Comparison of ENCODE assay signal across 8 mouse cellular contexts in the genomic region with DNA sequence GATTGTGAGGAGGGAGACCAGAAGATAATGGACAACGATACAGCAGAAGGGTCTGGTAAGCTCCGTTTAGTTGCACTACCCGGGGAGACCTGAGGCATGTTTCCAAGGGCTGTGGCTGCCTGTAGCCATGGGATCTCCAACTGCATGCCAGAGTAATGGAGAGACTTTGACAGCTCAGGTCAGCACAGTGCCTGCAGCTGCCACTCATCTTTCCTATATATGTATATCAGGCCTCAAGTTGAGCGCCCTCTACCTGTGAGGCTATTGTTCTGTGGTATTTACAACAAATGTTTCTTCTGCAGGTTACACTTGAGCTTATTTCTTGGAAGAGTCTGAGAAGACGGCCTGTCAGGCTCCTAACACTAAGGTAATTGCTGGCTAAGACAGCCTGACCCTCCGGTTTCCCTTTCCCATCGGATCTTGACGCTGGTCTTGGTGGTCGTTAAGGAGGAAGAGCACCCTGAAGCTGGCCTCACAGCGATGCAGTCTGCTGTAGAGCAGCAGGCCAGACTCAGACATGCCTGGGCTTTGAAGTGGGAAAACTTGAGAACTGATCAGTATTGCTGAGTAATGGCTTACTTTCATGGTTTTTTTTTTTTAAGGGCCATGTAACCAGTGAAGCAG. TPM values are rescaled to one million over a fixed set of nuclear protein-coding genes. Genes with fewer than 3 reads are reported as not detected.
DNase-seq lines count a peak whose midpoint lies in the region; ATAC-seq and TF ChIP-seq lines count a peak whose summit lies in the region.

No protein-coding gene starts in this region.

- no peak for ATAC-seq in forebrain, embryonic 15.5 days (replicated peaks)
- ATAC-seq in inflammation-experienced regulatory T-cells, adult 6 months = peak; percentile 57
- ATAC-seq in limb, embryonic 15.5 days (ENCODE audit: insufficient number of reproducible peaks, low FRiP score, low TSS enrichment, low read depth) = no peak
- no peak for ATAC-seq in midbrain, embryonic 15.5 days (replicated peaks)
- ATAC-seq in stomach, postnatal 0 days (ENCODE audit: low FRiP score, low TSS enrichment) = peak; percentile 46; the same call in 1 of the 2 replicates

- peak overlapping the region; percentile 85 for H3K4me3 ChIP-seq in forebrain, embryonic 15.5 days
- peak overlapping the region; percentile 73 for H3K4me3 ChIP-seq in limb, embryonic 15.5 days
- H3K4me3 ChIP-seq in midbrain, embryonic 15.5 days = peak overlapping the region; percentile 66
- H3K4me3 ChIP-seq in stomach, postnatal 0 days (ENCODE audit: low read depth, low read length) = peak overlapping the region; percentile 78

- WGBS in forebrain, embryonic 15.5 days = 27% methylated on average over 10 of the region's 10 CpGs
- 19% methylated on average over 10 of the region's 10 CpGs for WGBS in limb, embryonic 15.5 days
- WGBS in midbrain, embryonic 15.5 days = 33% methylated on average over 10 of the region's 10 CpGs
- WGBS in stomach, postnatal 0 days = 23% methylated on average over 10 of the region's 10 CpGs

- peaks cover 10% of the 10 kb centered on the region for H3K4me1 ChIP-seq in forebrain, embryonic 15.5 days
- H3K4me1 ChIP-seq in limb, embryonic 15.5 days = peaks cover 8% of the 10 kb centered on the region
- peaks cover 12% of the 10 kb centered on the region for H3K4me1 ChIP-seq in midbrain, embryonic 15.5 days
- no peaks in the 10 kb centered on the region for H3K4me1 ChIP-seq in stomach, postnatal 0 days (replicated peaks; ENCODE audit: control insufficient read depth, insufficient read depth)

- peak overlapping the region; percentile 74 for H3K4me2 ChIP-seq in forebrain, embryonic 15.5 days (replicated peaks)
- H3K4me2 ChIP-seq in limb, embryonic 15.5 days = peak overlapping the region; percentile 72
- H3K4me2 ChIP-seq in midbrain, embryonic 15.5 days = peak overlapping the region; percentile 70
- H3K4me2 ChIP-seq in stomach, postnatal 0 days (replicated peaks; ENCODE audit: low read depth) = peak overlapping the region; percentile 77

- no peaks in the 10 kb centered on the region for H3K9me3 ChIP-seq in forebrain, embryonic 15.5 days
- no peaks in the 10 kb centered on the region for H3K9me3 ChIP-seq in limb, embryonic 15.5 days
- no peaks in the 10 kb centered on the region for H3K9me3 ChIP-seq in midbrain, embryonic 15.5 days
- no peaks in the 10 kb centered on the region for H3K9me3 ChIP-seq in stomach, postnatal 0 days (ENCODE audit: control insufficient read depth, low read length)

- peak overlapping the region; percentile 96 for H3K9ac ChIP-seq in forebrain, embryonic 15.5 days (replicated peaks)
- 0 out of 2 replicates have a peak overlapping the region, but pooled peaks have one; percentile 83 for H3K9ac ChIP-seq in limb, embryonic 15.5 days
- peak overlapping the region; percentile 86 for H3K9ac ChIP-seq in midbrain, embryonic 15.5 days
- peak overlapping the region; percentile 92 for H3K9ac ChIP-seq in stomach, postnatal 0 days (ENCODE audit: low read length)

- no peaks in the 10 kb centered on the region for H3K27me3 ChIP-seq in forebrain, embryonic 15.5 days
- no peaks in the 10 kb centered on the region for H3K27me3 ChIP-seq in limb, embryonic 15.5 days
- H3K27me3 ChIP-seq in midbrain, embryonic 15.5 days (replicated peaks) = no peaks in the 10 kb centered on the region
- H3K27me3 ChIP-seq in stomach, postnatal 0 days (ENCODE audit: control insufficient read depth, insufficient read depth, low read length) = no peaks in the 10 kb centered on the region

- DNase-seq in heart, adult 18-20 months = peak; percentile 38 to 62
- no peak for DNase-seq in heart, adult 8-10 months (ENCODE audit: low spot score)
- DNase-seq in c-Kit-positive CD71-positive TER-119-positive erythroid progenitor cells, embryonic 14.5 days (ENCODE audit: low spot score) = peak; percentile 72
- DNase-seq in stomach, postnatal 0 days (ENCODE audit: low spot score) = peak; percentile 68

- peaks cover 46% of the 10 kb centered on the region for H3K36me3 ChIP-seq in forebrain, embryonic 15.5 days
- peaks cover 43% of the 10 kb centered on the region for H3K36me3 ChIP-seq in limb, embryonic 15.5 days
- peaks cover 21% of the 10 kb centered on the region for H3K36me3 ChIP-seq in midbrain, embryonic 15.5 days (replicated peaks)
- H3K36me3 ChIP-seq in stomach, postnatal 0 days (ENCODE audit: control insufficient read depth, insufficient read depth, low read length) = peaks cover 6% of the 10 kb centered on the region

- peak overlapping the region; percentile 93; the same call in 1 of the 2 replicates for H3K27ac ChIP-seq in forebrain, embryonic 15.5 days (replicated peaks)
- H3K27ac ChIP-seq in limb, embryonic 15.5 days = peak overlapping the region; percentile 92
- peak overlapping the region; percentile 93 for H3K27ac ChIP-seq in midbrain, embryonic 15.5 days
- peak overlapping the region; percentile 93; the same call in 1 of the 2 replicates for H3K27ac ChIP-seq in stomach, postnatal 0 days (replicated peaks)

- TF ChIP-seq EP300 in stomach, postnatal 0 days (optimal IDR thresholded peaks at IDR 0.05) = no peak

- TF ChIP-seq CTCF in stomach, postnatal 0 days (IDR thresholded peaks at IDR 0.05; ENCODE audit: low read depth) = peak; percentile 79

RNA-seq across cellular contexts. Expression of a gene that starts 6.8 kb away (rescaled TPM):
- 1 to 10 TPM in 1 of 2 experiments, under 1 TPM in 1; 0.84 to 1.2 TPM for total RNA-seq in heart, adult 18-20 months (2021)
- 1 to 10 TPM in 2 of 4 experiments, under 1 TPM in 1, not detected in 1; 0.59 to 2.6 (median 1.7) TPM for total RNA-seq in heart, adult 8-10 months (2022)
- 0.60 and 1.0 TPM in 2 replicates for polyA plus RNA-seq in forebrain, embryonic 15.5 days (2015; fragmentation: Nextera tagmentation; extraction: Ambion mirVana)
- under 1 TPM in 1 of 3 experiments, not detected in 2; 0.46 TPM for polyA plus RNA-seq in inflammation-experienced regulatory T-cells, adult 6 months (2017; shearing (Covaris generic))
- 1.8 and 2.7 TPM in 2 replicates for polyA plus RNA-seq in limb, embryonic 15.5 days (2015; fragmentation: Nextera tagmentation; extraction: Ambion mirVana)
- 2.0 and 2.4 TPM in 2 replicates for polyA plus RNA-seq in midbrain, embryonic 15.5 days (2015; fragmentation: Nextera tagmentation; extraction: Ambion mirVana)
- 2.3 and 2.6 TPM in 2 replicates for polyA plus RNA-seq in stomach, postnatal 0 days (2015; fragmentation: Nextera tagmentation; extraction: Ambion mirVana)

RNA-seq across cellular contexts. Expression of a gene that starts 19.4 kb away (rescaled TPM):
- 10 to 100 TPM; 20.3 to 22.3 TPM for total RNA-seq in heart, adult 18-20 months (2021)
- total RNA-seq in heart, adult 8-10 months (2022) = 10 to 100 TPM; 21.2 to 29.1 (median 23.6) TPM
- 86.3 and 92.3 TPM in 2 replicates for polyA plus RNA-seq in forebrain, embryonic 15.5 days (2015; fragmentation: Nextera tagmentation; extraction: Ambion mirVana)
- polyA plus RNA-seq in inflammation-experienced regulatory T-cells, adult 6 months (2017; shearing (Covaris generic)) = 10 to 100 TPM; 37.5 to 45.9 (median 37.7) TPM
- 61.4 and 68.3 TPM in 2 replicates for polyA plus RNA-seq in limb, embryonic 15.5 days (2015; fragmentation: Nextera tagmentation; extraction: Ambion mirVana)
- polyA plus RNA-seq in midbrain, embryonic 15.5 days (2015; fragmentation: Nextera tagmentation; extraction: Ambion mirVana) = 71.2 and 84.6 TPM in 2 replicates
- polyA plus RNA-seq in stomach, postnatal 0 days (2015; fragmentation: Nextera tagmentation; extraction: Ambion mirVana) = 45.5 and 45.7 TPM in 2 replicates

RNA-seq across cellular contexts. Expression of a gene that starts 35.8 kb away (rescaled TPM):
- total RNA-seq in heart, adult 18-20 months (2021) = 10 to 100 TPM; 31.7 to 32.9 TPM
- 10 to 100 TPM; 29.4 to 35.8 (median 33.0) TPM for total RNA-seq in heart, adult 8-10 months (2022)
- 44.6 and 50.5 TPM in 2 replicates for polyA plus RNA-seq in forebrain, embryonic 15.5 days (2015; fragmentation: Nextera tagmentation; extraction: Ambion mirVana)
- 100 to 1,000 TPM in 1 of 3 experiments, 10 to 100 TPM in 2; 78.9 to 105 (median 84.2) TPM for polyA plus RNA-seq in inflammation-experienced regulatory T-cells, adult 6 months (2017; shearing (Covaris generic))
- polyA plus RNA-seq in limb, embryonic 15.5 days (2015; fragmentation: Nextera tagmentation; extraction: Ambion mirVana) = 48.9 and 49.1 TPM in 2 replicates
- polyA plus RNA-seq in midbrain, embryonic 15.5 days (2015; fragmentation: Nextera tagmentation; extraction: Ambion mirVana) = 45.2 and 47.7 TPM in 2 replicates
- 23.9 and 24.0 TPM in 2 replicates for polyA plus RNA-seq in stomach, postnatal 0 days (2015; fragmentation: Nextera tagmentation; extraction: Ambion mirVana)

RNA-seq across cellular contexts. Expression of a gene that starts 43.4 kb away (rescaled TPM):
- total RNA-seq in heart, adult 18-20 months (2021) = 1 to 10 TPM; 6.4 to 7.5 TPM
- 1 to 10 TPM; 5.9 to 7.8 (median 7.4) TPM for total RNA-seq in heart, adult 8-10 months (2022)
- 53.3 and 55.1 TPM in 2 replicates for polyA plus RNA-seq in forebrain, embryonic 15.5 days (2015; fragmentation: Nextera tagmentation; extraction: Ambion mirVana)
- 10 to 100 TPM; 13.4 to 26.0 (median 15.0) TPM for polyA plus RNA-seq in inflammation-experienced regulatory T-cells, adult 6 months (2017; shearing (Covaris generic))
- polyA plus RNA-seq in limb, embryonic 15.5 days (2015; fragmentation: Nextera tagmentation; extraction: Ambion mirVana) = 66.2 and 70.1 TPM in 2 replicates
- polyA plus RNA-seq in midbrain, embryonic 15.5 days (2015; fragmentation: Nextera tagmentation; extraction: Ambion mirVana) = 36.4 and 39.0 TPM in 2 replicates
- polyA plus RNA-seq in stomach, postnatal 0 days (2015; fragmentation: Nextera tagmentation; extraction: Ambion mirVana) = 23.4 and 25.2 TPM in 2 replicates

RNA-seq across cellular contexts. Expression of a gene that starts 48.6 kb away (rescaled TPM):
- 1 to 10 TPM; 9.1 to 9.4 TPM for total RNA-seq in heart, adult 18-20 months (2021)
- 10 to 100 TPM in 1 of 4 experiments, 1 to 10 TPM in 3; 8.6 to 11.5 (median 9.1) TPM for total RNA-seq in heart, adult 8-10 months (2022)
- 50.8 and 53.3 TPM in 2 replicates for polyA plus RNA-seq in forebrain, embryonic 15.5 days (2015; fragmentation: Nextera tagmentation; extraction: Ambion mirVana)
- polyA plus RNA-seq in inflammation-experienced regulatory T-cells, adult 6 months (2017; shearing (Covaris generic)) = 10 to 100 TPM; 13.0 to 17.0 (median 13.1) TPM
- polyA plus RNA-seq in limb, embryonic 15.5 days (2015; fragmentation: Nextera tagmentation; extraction: Ambion mirVana) = 34.1 and 35.6 TPM in 2 replicates
- polyA plus RNA-seq in midbrain, embryonic 15.5 days (2015; fragmentation: Nextera tagmentation; extraction: Ambion mirVana) = 45.7 and 47.4 TPM in 2 replicates
- polyA plus RNA-seq in stomach, postnatal 0 days (2015; fragmentation: Nextera tagmentation; extraction: Ambion mirVana) = 11.2 and 11.4 TPM in 2 replicates

Comparison
In these comparisons a context has a peak if more than half of its experiments do, and no peak if none do; other contexts are left out.
1. ATAC-seq: peak in inflammation-experienced regulatory T-cells, adult 6 months (single experiment) and stomach, postnatal 0 days (single experiment); none in forebrain, embryonic 15.5 days (single experiment), limb, embryonic 15.5 days (single experiment) and midbrain, embryonic 15.5 days (single experiment).
2. Peak in every context shown above with its lines, with median percentiles within 50 percentile points of each other: H3K27ac ChIP-seq, H3K4me2 ChIP-seq, H3K4me3 ChIP-seq and H3K9ac ChIP-seq.